Mouse (Mus musculus): ENCODE data around the gene Traf7. TPM values are rescaled to one million over a fixed set of nuclear protein-coding genes. Genes with fewer than 3 reads are reported as not detected.

Gene Traf7
- 10 to 100 TPM; 52.8 to 72.1 TPM for polyA plus RNA-seq (2017; shearing (Covaris generic))

GRCm38 (mm10) chr17:24527723-24528559 lies at the start of gene Traf7:
TSS of gene Traf7 (minus strand) at chr17:24527938.
- ATAC-seq: peak; percentile 96

- no peak for ATAC-seq
Observed at GRCm38 (mm10) chr17:24573811-24574210, 46.1 kb upstream of the Traf7 start.

- no peak for ATAC-seq
Observed at GRCm38 (mm10) chr17:24572651-24573245, 45.0 kb upstream of the Traf7 start.

GRCm38 (mm10) chr17:24569837-24570236 lies 42.1 kb upstream of the Traf7 start:
- ATAC-seq: no peak

- no peak for ATAC-seq
Observed at GRCm38 (mm10) chr17:24567034-24567779, 39.5 kb upstream of the Traf7 start.

GRCm38 (mm10) chr17:24565792-24566191 lies 38.1 kb upstream of the Traf7 start:
- ATAC-seq: no peak

- no peak for ATAC-seq
Observed at GRCm38 (mm10) chr17:24565092-24565491, 37.4 kb upstream of the Traf7 start.

- no peak for ATAC-seq
Observed at GRCm38 (mm10) chr17:24564422-24564821, 36.7 kb upstream of the Traf7 start.

GRCm38 (mm10) chr17:24563638-24564037 lies 35.9 kb upstream of the Traf7 start:
- ATAC-seq: no peak

GRCm38 (mm10) chr17:24561592-24561991 lies 33.9 kb upstream of the Traf7 start:
- ATAC-seq: peak; percentile 62

- ATAC-seq: no peak
Observed at GRCm38 (mm10) chr17:24560301-24561028, 32.7 kb upstream of the Traf7 start.

GRCm38 (mm10) chr17:24559146-24559545 lies 31.4 kb upstream of the Traf7 start:
- ATAC-seq: no peak

GRCm38 (mm10) chr17:24558600-24559099 lies 30.9 kb upstream of the Traf7 start:
- ATAC-seq: peak; percentile 64

- no peak for ATAC-seq
Observed at GRCm38 (mm10) chr17:24557091-24557490, 29.4 kb upstream of the Traf7 start.

GRCm38 (mm10) chr17:24551050-24551444 lies 23.3 kb upstream of the Traf7 start:
- ATAC-seq: no peak

GRCm38 (mm10) chr17:24550416-24551049 lies 22.8 kb upstream of the Traf7 start:
- ATAC-seq: peak; percentile 5

GRCm38 (mm10) chr17:24549618-24550415 lies 22.1 kb upstream of the Traf7 start, which contains the start of gene Pkd1:
TSS of gene Pkd1 (plus strand) at chr17:24549834.
- peak; percentile 88 for ATAC-seq

GRCm38 (mm10) chr17:24548921-24549617 lies 21.3 kb upstream of the Traf7 start:
- peak; percentile 27 for ATAC-seq

GRCm38 (mm10) chr17:24548435-24548834 lies 20.7 kb upstream of the Traf7 start:
- ATAC-seq: peak; percentile 50

GRCm38 (mm10) chr17:24546234-24546633 lies 18.5 kb upstream of the Traf7 start:
- no peak for ATAC-seq

Measured in CD4-positive, CD25-positive, alpha-beta regulatory T cell, adult 4 months (primary cell).